Mouse (Mus musculus): ENCODE measurements at regions not wholly inside any gene's neighbourhood (a gene's known extent, or its start where the extent isn't known, plus 50 kb on each side); places are given as distances from the start of the nearest gene placed in this dataset.

DNA sequence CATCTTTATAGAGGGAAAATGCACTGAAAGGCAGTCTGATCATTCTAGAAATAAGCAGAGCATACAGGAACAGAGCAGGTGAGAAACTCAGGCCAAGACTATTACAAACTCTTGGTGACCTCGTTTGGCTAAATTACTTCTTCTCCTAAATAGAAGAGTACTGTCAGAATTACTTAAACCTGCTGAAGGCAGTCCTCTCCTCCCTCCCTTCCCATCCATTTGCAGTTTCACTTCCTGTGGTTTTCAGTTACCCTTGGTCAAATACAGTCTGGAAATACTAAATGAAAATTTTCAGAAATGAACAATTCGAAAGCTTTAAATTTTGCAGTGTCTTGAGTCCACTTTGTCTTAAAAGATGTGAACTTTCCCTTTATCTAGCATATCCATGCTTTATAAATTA is 135.8 kb downstream of the Rnd3 start:
- no peak for DNase-seq (ENCODE audit: low spot score in 2 of 2)

DNA sequence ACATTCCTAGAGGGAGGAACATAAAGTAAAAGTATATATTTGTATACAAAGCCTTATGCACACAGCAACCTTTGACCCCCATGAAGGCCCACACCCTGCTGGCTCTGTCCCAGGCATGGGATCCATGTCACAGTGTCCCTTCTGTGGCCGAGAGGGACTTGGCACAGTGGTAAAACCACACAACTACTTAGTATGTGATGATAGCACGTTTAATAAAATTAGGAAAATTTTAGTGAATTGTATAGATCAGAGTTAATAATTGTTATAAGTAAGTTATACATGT is 140.7 kb downstream of the Rnd3 start:
- no peak for DNase-seq (ENCODE audit: low spot score in 2 of 2)

DNA sequence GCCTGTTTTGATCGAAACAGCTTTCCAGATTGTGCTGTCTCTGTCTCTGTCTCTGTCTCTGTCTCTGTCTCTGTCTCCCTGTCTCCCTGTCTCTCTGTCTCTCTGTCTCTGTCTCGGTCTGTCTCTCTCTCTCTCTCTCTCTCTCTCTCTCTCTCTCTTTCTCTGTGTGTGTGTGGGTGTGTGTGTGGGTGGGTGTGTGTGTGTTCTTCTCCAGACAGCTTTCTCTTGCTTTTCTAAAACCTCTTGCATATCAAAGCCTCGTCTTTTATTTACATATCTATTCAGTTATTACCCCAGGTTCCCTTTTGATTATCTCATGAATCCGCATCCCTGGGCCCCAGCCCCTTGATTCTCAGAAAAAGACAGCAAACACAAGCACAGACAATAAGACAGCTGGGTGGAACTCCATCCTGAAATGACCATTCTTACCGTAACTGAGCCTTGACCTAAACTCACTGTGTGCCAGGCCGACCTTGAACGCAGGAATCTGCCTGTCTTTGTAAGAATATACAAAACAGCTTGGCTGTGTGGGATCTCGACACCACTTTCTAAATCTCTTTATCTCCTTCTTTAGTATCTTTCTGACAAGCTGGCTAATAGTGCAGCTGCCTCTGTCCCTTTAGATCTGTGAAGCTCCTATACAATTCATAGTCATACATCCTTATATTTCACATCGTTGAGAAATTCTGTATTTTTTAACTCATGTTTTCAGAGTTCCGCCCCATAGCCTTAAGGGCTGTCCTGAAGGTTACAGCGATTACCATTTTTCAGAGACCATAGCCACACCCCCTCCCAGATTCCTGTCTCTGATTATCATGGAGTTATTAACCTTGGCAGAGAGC is 141.3 kb downstream of the Rnd3 start:
- DNase-seq (ENCODE audit: low spot score in 2 of 2): no peak

DNA sequence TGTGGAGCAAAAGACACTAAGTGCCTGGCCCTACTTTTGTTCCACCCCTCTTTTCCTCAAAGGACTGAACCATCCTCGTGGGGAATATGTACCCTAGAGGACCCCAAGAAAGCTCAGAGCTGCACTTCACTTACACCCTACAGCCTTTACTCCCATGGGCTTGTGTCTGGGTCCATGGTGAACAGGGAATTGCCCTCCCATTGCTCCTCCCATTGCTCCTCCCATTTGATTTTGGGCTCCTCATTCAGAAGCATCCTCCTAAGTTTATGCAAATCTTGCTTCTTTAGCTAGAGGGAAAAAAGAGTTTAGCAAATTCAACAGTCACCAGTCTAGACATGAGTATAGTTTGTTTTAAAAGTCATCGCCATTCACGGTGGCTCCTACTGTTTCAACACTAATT is 142.1 kb downstream of the Rnd3 start:
- no peak for DNase-seq (ENCODE audit: low spot score in 2 of 2)

DNA sequence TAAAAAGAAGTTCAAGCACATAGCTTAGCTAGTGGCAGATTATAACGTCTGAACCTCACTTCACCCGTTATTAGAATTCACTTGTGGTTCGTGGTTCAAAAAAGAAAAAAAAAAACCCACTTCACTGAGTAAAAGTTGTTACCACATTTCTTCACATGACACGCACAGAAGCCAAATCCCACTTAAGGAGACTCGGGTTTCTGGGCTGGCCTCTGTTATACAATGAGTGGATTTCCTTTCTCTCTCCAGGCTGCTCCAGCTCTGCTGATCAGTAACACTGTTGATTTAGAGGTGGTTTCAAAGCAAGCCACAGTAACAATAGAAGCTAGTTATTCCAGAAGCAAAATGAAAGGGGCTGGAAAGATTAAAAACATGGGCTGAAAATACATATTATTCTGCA is 147.4 kb downstream of the Rnd3 start:
- DNase-seq (ENCODE audit: low spot score in 2 of 2): no peak

DNA sequence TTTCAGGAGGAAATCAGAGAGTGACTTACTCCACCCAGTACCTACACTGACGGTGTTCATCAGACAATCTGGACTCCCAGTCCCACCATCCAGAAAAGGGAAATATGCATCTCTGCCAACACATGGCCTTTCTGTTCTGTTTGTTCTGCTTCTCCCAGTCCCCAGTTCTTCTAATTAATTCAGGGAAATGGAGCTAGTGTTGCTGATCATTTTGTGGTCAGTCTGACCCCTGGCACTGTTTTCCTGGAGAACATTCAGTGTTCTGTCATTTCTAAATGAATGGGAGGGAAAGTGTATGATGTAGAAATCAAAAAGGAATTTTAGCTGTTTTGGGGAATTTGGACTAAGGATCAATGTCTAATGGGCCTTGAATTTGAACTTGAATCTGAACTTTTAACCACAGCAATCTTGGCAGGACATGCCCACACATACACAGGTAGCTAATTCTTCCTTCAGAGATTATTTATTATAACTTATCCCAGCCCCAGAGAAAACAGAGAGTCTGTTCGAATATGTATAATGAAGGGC is 165.0 kb downstream of the Rnd3 start:
- no peak for DNase-seq (ENCODE audit: low spot score in 2 of 2)

DNA sequence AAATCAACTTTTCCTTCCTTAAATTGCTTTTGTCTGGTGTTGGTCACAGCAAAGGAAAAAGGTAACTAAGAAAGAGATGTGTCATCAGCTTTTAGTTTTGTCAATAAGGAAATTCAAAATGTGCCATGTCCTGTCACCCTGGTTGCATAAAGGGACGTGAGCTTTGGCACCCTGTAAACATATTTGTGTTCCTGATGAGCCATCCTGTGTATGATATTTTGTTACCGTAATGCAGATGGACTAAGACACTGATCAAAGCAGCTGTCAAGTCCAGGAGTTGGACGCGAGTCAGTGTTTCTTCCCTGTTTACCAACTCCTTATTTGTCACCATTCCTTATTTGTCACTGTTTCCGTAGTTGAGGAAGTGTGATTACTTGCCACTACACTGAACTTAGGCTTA is 166.3 kb downstream of the Rnd3 start:
- no peak for DNase-seq (ENCODE audit: low spot score in 2 of 2)

DNA sequence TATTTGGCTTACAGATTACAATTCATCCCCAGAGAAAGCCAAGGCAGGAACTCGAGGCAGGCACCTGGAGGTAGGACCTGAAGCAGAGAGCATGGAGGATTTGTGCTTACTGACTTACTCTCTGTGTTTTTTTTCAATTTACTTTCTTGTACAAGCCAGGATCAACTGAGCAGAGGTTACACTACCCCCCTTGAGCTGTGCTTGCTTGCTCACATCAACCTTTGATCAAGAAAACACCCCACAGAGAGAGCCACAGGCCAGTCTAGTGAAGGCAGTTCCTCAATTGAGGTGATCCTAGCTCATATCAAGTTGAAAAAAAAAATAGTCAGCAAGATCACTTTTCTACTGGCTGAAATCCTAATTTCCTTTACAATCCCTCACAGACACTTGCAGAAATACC is 170.6 kb downstream of the Rnd3 start:
- no peak for DNase-seq (ENCODE audit: low spot score in 2 of 2)

DNA sequence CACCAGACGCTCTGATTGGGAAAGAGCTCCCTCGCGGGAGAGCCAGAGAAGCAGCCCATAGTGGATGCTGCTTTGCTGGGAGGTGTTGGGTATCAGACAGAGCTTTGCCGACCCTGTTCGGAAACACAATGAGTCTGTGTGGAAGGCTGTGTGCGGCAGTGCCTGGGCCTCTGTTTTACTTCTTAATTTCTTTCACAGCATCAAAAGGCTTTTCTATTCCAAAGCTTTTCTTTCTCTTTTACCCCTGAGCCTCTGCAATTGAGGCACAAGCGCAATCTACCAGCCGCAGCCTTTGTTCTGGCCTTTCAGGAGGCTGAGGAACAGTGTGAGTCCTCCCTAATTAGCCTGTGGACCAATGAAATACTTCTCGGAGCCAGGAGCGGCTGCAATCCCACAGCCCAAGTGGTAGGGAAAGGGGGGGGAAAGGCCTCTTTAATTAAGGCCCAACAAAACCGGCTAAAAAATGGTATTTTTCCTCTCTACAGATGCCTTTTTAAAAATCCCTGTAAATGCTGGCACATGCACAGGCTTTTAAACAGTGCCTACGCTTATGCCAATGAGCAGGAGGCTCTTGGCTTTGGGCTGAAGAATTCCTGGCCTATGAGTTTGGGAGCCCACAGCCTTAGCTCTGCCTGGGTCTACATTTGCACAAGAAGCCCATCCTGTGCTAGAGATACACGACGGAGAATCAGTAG is 177.6 kb downstream of the Rnd3 start:
- no peak for DNase-seq (ENCODE audit: low spot score in 2 of 2)

DNA sequence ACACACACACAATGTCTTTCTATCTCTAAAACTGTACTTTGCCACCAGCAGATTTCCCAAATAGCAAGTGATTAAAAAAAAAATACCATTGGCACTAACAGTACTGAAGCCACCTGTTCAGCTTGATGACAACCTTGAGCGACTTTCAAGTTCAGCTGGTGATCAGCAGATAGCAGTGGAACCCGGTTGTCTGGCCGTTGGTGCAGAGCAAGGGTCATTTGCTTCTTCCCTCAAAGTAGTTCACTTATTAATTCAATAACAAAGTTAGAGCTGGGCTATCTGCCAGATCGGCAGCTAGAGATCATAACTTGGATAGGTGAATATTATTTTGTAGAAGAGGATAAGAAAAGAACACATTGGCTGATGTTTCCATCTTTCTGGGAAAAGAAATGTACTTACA is 180.5 kb downstream of the Rnd3 start:
- DNase-seq (ENCODE audit: low spot score in 2 of 2): peak in 1 of 2 experiments; percentile 3

DNA sequence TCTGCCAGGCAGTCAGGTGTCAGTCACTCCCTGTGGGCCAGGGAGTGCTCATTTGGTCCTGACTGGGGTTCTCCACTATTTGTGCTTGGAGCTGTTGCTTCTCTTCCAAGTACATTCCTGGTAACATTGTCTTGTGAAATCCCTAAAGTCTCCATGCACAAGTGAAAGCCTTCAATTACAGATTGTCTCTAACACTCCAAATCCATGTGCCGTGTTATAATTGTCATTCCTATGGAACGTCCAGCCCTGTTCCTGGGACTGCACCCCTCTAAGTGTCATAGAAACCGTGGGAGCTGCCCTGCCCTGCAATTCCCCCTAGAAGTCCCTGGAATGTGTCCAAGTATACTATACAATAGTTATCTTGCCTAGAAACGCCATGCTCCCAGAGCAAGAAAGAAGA is 181.1 kb downstream of the Rnd3 start:
- DNase-seq (ENCODE audit: low spot score in 2 of 2): no peak

DNA sequence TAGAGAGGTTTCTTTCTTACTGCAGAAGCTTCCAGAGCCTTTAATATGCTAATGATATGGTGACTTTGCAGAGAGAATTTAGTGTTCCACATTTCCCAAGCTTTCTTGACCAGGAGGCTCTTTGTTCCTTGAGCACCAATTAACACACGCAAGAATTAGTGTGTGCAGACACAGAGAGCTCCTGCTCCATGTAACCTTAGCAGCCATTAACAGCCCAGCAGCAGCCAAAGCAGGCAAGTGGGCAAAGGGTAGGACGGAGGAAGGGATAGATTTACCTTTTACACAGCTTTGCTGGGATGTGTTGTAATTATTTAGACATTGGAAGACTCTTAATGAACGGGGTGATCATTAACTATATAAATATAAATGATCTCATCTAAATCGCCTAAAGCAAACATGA is 181.8 kb downstream of the Rnd3 start:
- no peak for DNase-seq (ENCODE audit: low spot score in 2 of 2)

DNA sequence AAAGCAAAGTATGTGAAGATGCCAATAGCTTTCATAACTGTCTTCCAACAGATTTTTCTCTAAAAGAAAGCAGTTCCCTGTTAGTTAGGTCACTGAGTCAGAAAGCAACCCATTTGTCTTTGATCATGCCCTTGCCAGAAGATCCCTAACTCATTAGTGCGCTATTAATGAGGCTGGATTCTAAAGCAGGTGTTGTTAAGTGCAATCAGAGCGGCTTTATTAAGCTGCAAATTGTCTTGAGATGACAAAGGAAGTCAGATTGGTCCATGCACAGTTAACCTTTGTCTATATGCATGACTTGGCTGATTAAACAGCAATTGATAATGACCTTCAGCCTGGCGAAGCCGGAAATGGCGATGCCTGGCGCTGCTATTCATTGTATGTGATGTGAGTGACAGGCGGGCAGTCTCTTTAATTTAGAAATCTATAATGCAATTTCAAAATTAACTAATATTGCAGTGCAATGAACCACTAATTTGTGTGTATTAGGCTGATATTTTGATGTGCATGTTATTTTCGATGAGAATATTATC is 183.4 kb downstream of the Rnd3 start:
- no peak for DNase-seq (ENCODE audit: low spot score in 2 of 2)

DNA sequence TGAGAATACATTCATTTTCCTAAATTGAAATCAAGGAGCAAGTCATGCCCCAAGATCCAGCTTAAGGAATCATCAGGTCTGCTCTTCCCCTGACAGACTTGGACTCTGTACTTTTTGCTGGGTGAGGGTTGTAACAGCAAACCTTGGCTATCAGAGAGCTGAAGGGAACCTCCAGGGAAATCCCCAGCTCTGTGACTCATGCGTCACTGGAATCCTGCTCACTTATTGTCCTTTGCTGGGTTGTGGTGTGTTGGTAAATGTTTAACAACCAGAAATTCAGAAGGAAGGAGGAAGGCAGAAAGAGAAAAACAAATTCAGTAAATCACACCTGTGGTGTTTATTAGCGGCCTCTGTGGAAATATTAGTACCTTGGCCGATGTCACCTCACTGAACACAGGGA is 184.8 kb downstream of the Rnd3 start:
- DNase-seq (ENCODE audit: low spot score in 2 of 2): no peak

DNA sequence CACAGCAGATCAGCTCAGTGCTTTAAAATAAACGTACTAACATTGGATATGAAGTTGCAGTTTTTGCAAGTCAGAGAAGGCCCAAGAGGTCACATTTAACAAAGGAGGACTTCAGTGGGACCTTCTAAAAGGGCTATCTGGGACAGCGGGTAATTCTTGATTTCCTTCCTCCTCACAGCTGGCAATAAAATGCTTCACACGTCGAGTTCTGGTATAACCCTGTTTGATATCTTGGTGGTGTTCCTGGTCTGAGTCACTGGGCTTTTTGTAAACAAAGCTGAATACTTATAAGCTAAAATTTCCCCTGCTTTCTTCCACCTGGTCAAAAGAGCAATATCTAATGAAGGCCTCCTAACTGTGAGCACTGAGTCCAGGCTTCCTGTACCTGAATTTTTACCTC is 187.9 kb downstream of the Rnd3 start:
- no peak for DNase-seq (ENCODE audit: low spot score in 2 of 2)

DNA sequence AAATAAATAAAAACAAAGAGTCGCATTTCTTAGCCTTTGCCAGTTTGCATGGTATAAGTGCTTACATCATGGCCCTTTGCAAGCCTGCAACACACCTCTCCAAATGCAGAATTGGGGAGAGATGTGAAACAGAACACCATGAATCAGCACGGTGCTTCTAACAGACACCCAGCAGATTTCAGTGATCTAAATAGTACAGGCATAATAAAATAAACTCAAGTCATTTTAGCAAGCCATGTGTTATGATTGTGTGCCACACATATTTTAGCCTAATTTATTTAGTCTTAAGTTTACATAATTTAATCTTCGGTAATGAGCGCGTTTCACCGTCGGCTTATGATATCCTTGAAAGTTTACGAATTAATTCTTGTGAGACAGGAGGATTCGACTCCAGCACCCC is 189.6 kb downstream of the Rnd3 start:
- no peak for DNase-seq (ENCODE audit: low spot score in 2 of 2)

DNA sequence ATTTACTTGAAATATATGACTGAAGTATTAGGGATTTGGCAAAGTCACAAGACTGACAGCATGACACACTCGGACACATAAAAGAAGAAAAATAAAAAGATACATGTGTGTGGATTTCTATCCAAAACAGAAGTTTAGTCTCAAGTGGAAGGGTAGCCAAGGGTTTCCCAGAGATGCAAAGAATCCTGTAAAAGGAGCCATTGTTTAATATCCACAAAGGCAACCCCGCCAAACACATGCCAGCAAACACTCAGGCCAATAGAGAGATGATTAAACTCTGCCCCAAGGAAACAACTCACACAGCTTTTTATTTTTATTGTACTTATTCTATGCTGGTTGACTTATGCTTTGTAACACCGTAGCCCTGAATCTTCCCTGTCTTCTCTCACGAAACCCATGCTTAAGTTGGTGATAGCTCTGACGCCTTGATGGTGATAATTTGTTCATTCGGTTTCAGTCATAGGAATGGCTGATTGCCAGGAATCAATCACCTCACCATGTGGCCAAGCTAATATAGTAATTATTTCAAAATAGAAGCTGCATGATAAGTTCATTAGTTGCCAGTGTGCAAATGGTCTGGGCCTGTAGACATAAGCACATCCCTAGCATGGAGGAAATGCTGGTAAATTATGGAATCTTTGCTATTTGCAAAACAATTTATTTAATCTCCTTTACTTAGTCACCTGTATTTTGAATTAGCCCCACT is 194.4 kb downstream of the Rnd3 start:
- no peak for DNase-seq (ENCODE audit: low spot score in 2 of 2)

DNA sequence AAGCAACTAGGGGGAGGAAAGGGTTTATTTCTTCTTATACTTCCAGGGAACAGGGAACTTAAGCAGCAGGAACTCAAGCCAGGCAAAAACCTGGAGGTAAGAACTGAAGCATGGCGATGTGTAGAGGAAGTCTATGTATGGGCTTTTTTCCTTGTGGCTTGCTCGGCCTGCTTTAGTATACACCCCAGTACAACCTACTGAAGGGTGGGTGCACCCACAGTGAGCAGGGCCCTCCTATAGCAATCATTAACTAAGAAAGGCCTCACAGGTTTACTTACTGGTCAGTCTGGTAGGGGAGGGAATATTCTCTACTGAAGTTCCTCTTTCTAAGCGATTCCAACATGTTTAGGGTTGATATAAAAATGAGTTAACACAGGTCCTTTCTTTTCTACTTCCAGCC is 197.9 kb downstream of the Rnd3 start:
- DNase-seq (ENCODE audit: low spot score in 2 of 2): no peak

DNA sequence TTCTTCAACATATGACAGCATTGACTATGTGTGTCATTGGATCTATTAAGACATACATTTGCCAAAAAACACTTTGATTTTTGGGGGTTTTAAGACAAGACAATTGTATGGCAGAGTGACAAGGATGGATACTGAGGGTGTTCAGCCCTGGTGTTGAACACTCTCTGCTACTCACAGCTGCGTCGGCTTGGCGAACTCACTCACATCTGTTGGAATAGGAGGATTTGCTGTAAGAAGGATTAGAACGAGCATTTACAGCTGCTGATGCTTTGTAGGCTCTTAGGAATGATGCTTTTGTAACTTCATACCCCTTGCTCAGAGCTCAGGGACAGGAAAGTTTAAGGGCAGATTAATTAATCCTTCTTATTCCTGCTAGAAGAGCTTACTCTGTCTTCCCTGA is 199.2 kb downstream of the Rnd3 start:
- no peak for DNase-seq (ENCODE audit: low spot score in 2 of 2)

DNA sequence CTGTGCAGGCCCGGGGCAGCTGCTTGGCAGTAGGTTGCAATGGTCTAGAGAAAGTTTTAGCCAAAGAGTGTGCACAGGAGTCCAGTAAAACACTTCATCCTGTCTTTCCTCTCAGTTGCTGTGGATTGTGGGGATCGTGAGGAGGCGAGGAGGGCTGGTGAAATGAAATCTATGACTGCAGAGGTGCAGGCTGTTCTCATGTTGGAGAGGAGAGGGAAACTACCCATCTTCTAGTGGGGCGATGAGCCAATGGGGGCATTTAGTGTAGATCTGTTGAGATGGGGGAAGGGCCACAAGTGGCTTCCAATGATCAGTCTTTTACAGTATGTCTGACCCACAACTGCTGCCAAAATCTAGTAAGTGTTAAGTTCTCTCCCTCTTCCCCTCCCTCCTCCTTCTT is 203.4 kb downstream of the Rnd3 start:
- no peak for DNase-seq (ENCODE audit: low spot score in 2 of 2)

DNA sequence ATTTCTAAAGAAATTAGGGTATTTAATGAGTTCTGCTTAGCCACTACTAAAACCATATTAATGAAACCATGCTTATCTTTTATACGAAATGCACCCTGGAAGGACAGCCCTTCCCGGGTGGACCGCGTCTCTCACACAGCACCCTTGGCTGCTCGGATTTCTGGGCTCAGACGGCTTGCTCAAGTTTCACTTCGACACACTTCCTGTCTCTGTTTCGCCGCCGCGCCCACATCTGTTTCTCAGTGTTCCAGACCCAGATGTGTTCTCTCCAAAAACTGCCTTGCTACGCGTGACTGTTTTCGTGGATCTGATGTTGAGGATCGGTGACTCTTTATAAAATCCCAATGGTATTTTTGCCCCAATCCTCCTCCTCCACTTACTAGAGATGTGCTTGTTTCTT is 205.7 kb downstream of the Rnd3 start:
- peak in 1 of 2 experiments; percentile 34 for DNase-seq (ENCODE audit: low spot score in 2 of 2)

DNA sequence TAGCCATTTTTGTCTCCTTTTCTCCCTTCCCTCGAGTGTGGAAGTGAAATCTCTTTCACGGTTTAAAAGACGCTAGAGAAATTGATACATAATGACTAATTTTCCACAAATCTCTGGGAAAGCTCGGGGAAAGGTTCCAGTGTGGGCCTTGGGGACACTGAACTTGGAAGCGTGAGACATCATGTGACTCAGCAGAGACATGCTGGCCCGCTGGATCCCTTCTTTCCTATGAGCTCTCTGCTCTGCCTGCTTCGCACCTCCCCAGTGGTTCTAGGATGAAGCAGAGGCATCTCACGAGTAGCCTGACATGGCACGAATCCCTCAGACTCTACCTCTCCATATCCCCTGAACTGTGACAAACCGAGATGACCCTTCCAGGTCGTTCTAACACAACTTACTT is 206.2 kb downstream of the Rnd3 start:
- DNase-seq (ENCODE audit: low spot score in 2 of 2): peak in 1 of 2 experiments; percentile 42

DNA sequence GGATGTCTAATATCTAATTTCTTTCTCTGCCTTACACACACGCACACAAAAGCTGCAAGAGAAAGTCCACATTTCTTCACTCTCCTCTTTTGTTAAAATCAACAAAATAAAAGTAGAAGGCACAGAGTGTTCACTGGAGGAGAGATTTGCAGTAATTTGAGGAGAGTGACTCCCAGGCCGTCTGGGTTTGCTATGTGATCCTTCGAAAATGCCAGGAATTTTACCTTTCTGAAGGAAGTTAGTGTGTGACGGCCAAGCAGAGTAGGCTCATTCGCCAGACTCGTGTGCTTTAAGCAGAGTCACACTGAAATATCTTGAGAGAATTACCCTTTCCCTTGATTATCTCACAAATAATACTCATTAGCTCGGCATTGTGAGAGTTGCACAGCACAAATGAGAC is 216.0 kb downstream of the Rnd3 start:
- DNase-seq (ENCODE audit: low spot score in 2 of 2): no peak
